Mouse (Mus musculus) CH12.LX (cell line): ENCODE measurements around the gene Ppp1r13l.

Experiments used
- CTCF ChIP-seq, 2 experiments: IDR thresholded peaks in 1 of 2; conservative IDR thresholded peaks in 1 of 2; 2 replicates each; pipeline ENCODE4 v1.5.1; 2011 to 2012; ENCODE audit warnings: low read depth in 2 of 2, low read length in 2 of 2, improper control_type of control experiment in 1 of 2, inconsistent platforms in 1 of 2, mild to moderate bottlenecking in 1 of 2, moderate library complexity in 1 of 2
- E2F4 ChIP-seq: IDR thresholded peaks from 2 replicates; pipeline ENCODE4 v1.6.1; 2011; ENCODE audit warnings: low read depth, low read length, improper control_type of control experiment; ENCODE audit not compliant: insufficient replicate concordance
- EP300 ChIP-seq: IDR thresholded peaks from 2 replicates; pipeline ENCODE4 v1.6.1; 2011; ENCODE audit warnings: low read length, improper control_type of control experiment
- KAT2A ChIP-seq: IDR thresholded peaks from 2 replicates; pipeline ENCODE4 v1.6.1; 2012; ENCODE audit warnings: low read length, improper control_type of control experiment, inconsistent platforms; ENCODE audit not compliant: insufficient replicate concordance
- MAX ChIP-seq: IDR thresholded peaks from 2 replicates; pipeline ENCODE4 v1.6.1; 2011; ENCODE audit warnings: low read length, improper control_type of control experiment
- NELFE ChIP-seq: IDR thresholded peaks from 2 replicates; pipeline ENCODE4 v1.6.1; 2011; ENCODE audit warnings: low read depth, low read length, improper control_type of control experiment
- PAX5 ChIP-seq: IDR thresholded peaks from 2 replicates; pipeline ENCODE4 v1.6.1; 2012; ENCODE audit warnings: low read length, inconsistent platforms, mixed read lengths
- POLR2A ChIP-seq: IDR thresholded peaks from 2 replicates; pipeline ENCODE4 v1.6.1; 2011; ENCODE audit warnings: low read depth, mild to moderate bottlenecking, improper control_type of control experiment, low read length
- RAD21 ChIP-seq: IDR thresholded peaks from 2 replicates; pipeline ENCODE4 v1.6.1; 2011; ENCODE audit warnings: low read depth, mild to moderate bottlenecking, low read length, improper control_type of control experiment, moderate library complexity
- TCF12 ChIP-seq: IDR thresholded peaks from 2 replicates; pipeline ENCODE4 v1.6.1; 2014; ENCODE audit warnings: low read depth, mild to moderate bottlenecking, inconsistent platforms, low read length, improper control_type of control experiment
- ZKSCAN1 ChIP-seq: IDR thresholded peaks from 2 replicates; pipeline ENCODE4 v1.6.1; 2012; ENCODE audit warnings: low read depth, inconsistent platforms, low read length, improper control_type of control experiment, borderline replicate concordance
- ZMIZ1 ChIP-seq: IDR thresholded peaks from 2 replicates; pipeline ENCODE4 v1.6.1; 2012; ENCODE audit warnings: low read depth, mild to moderate bottlenecking, inconsistent platforms, low read length, improper control_type of control experiment

- TF ChIP-seq POLR2A = no peak
- no peak for TF ChIP-seq MAX
- no peak for TF ChIP-seq TCF12
- TF ChIP-seq CTCF (conservative IDR thresholded peaks at IDR 0.05 in 1 of 2, IDR thresholded peaks at IDR 0.05 in 1 of 2; ENCODE audit: low read depth in 2 of 2, low read length in 2 of 2) = no peak
- no peak for TF ChIP-seq RAD21
- no peak for TF ChIP-seq E2F4
- TF ChIP-seq ZKSCAN1 = no peak
- TF ChIP-seq PAX5 = no peak
- no peak for TF ChIP-seq NELFE
- TF ChIP-seq ZMIZ1 = no peak
- TF ChIP-seq KAT2A = no peak
- TF ChIP-seq EP300 = no peak
These were observed 37.1 kb upstream of the Ppp1r13l start for GRCm38 (mm10) chr7:19322489-19322888.
